Comparison of ENCODE assay signal across 20 mouse cellular contexts in the genomic region with DNA sequence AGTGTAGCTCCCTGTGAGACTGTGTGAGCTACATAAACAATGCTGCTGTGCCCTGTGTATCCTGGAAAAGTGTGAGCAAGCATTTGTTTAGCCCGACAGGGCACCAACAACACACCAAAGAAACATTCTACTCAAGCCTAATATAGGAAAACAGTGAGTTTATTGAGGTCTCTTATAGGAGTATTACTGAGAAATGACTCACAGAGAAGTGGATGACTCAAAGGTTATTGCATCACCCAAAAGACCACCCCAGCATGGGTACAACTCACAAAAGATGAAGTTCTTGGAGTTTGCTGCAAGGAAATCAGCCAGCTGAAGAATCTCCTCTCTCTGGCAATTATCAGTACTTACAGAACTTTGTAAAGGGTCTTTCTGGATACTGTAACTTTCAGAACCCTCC.
DNase-seq lines count a peak whose midpoint lies in the region; TF ChIP-seq lines count a peak whose summit lies in the region.
"Had no signal": no experiment of that assay in that cellular context is flagged by ENCODE, and none has a peak within 500 bp of the region (broad histone marks: within the 10 kb centered on the region; RNA-seq: fewer than 3 reads in every experiment).

No protein-coding gene starts in this region.

- H3K4me1 ChIP-seq in heart, adult 2 months (ENCODE audit: control insufficient read depth, insufficient read depth, low read length) = no peaks in the 10 kb centered on the region
- H3K4me1 ChIP-seq: embryonic facial prominence, embryonic 10.5 days; embryonic facial prominence, embryonic 12.5 days; forebrain, embryonic 13.5 days; forebrain, embryonic 15.5 days had no signal

- H3K4me3 ChIP-seq in heart, adult 2 months = no peak overlapping the region
- H3K4me3 ChIP-seq in C2C12 (ENCODE audit: insufficient read depth, poor library complexity, severe bottlenecking) (no peak overlapping the region), myocyte (no peak overlapping the region)
- H3K4me3 ChIP-seq in layer of hippocampus, adult 2 months = no peak overlapping the region
- H3K4me3 ChIP-seq: embryonic facial prominence, embryonic 10.5 days; embryonic facial prominence, embryonic 12.5 days; forebrain, embryonic 13.5 days; forebrain, embryonic 15.5 days had no signal

- no peaks in the 10 kb centered on the region for H3K36me3 ChIP-seq in heart, adult 2 months (ENCODE audit: control insufficient read depth, insufficient read depth, low read length)
- no peaks in the 10 kb centered on the region for H3K36me3 ChIP-seq in C2C12 (ENCODE audit: control insufficient read depth, insufficient read depth)
- H3K36me3 ChIP-seq in myocyte (ENCODE audit: control insufficient read depth, insufficient read depth) = no peaks in the 10 kb centered on the region
- H3K36me3 ChIP-seq: embryonic facial prominence, embryonic 10.5 days; embryonic facial prominence, embryonic 12.5 days; forebrain, embryonic 15.5 days had no signal

- intact Hi-C loops in heart, adult 2 months (cut with DNase I) = no loop called here

- peak; percentile 61 for DNase-seq in heart, adult 11 months
- DNase-seq in heart, adult 2 months = no peak
- no peak for DNase-seq in layer of hippocampus, adult 2 months (ENCODE audit: low spot score in 2 of 2)
- no peak for DNase-seq in spleen, postnatal 14 days (ENCODE audit: low spot score in 2 of 2)
- DNase-seq: adrenal gland, adult 2 months; adrenal gland, postnatal 14 days; adrenal gland, postnatal 36 days; B cell, adult 2 months; cerebellum, adult 11-12 months; cerebellum, adult 2 months; cerebellum, adult 9-10 months; cerebellum, postnatal 10 days; cerebellum, postnatal 25 days; forebrain, postnatal 0 days had no signal

- no peak overlapping the region for H3K27ac ChIP-seq in heart, adult 2 months
- H3K27ac ChIP-seq in layer of hippocampus, adult 2 months = no peak overlapping the region
- H3K27ac ChIP-seq: embryonic facial prominence, embryonic 10.5 days; embryonic facial prominence, embryonic 12.5 days; forebrain, embryonic 13.5 days; forebrain, embryonic 15.5 days had no signal

- H3K9ac ChIP-seq in heart, adult 2 months (ENCODE audit: low read depth, low read length) = no peak overlapping the region
- H3K9ac ChIP-seq: embryonic facial prominence, embryonic 12.5 days; forebrain, embryonic 13.5 days; forebrain, embryonic 15.5 days; forebrain, postnatal 0 days had no signal

- H3K27me3 ChIP-seq in heart, adult 2 months (ENCODE audit: control insufficient read depth, insufficient read depth, low read length) = no peaks in the 10 kb centered on the region
- no peaks in the 10 kb centered on the region for H3K27me3 ChIP-seq in C2C12 (ENCODE audit: control insufficient read depth, insufficient read depth, insufficient read length)
- no peaks in the 10 kb centered on the region for H3K27me3 ChIP-seq in myocyte (ENCODE audit: control insufficient read depth, insufficient read depth, insufficient read length)
- H3K27me3 ChIP-seq: embryonic facial prominence, embryonic 12.5 days; forebrain, embryonic 13.5 days; forebrain, embryonic 15.5 days had no signal

- H3K79me2 ChIP-seq in heart, adult 2 months (replicated peaks; ENCODE audit: control insufficient read depth, insufficient read depth, low read length) = no peaks in the 10 kb centered on the region
- H3K79me2 ChIP-seq in C2C12 (ENCODE audit: control insufficient read depth, insufficient read depth) (no peaks in the 10 kb centered on the region), myocyte (ENCODE audit: control insufficient read depth, insufficient read depth) (no peaks in the 10 kb centered on the region)

- TF ChIP-seq EP300 in heart, adult 2 months (IDR thresholded peaks at IDR 0.05; ENCODE audit: insufficient read depth, low read depth, low read length) = no peak

- H3ac ChIP-seq in C2C12 (ENCODE audit: control insufficient read depth, insufficient read length, low read depth) (no peak overlapping the region), myocyte (ENCODE audit: control insufficient read depth, insufficient read length) (no peak overlapping the region)

- WGBS in heart, adult 2 months = 68% methylated on average over 1 of the region's 1 CpGs

- TF ChIP-seq POLR2A in heart, adult 2 months (IDR thresholded peaks at IDR 0.05; ENCODE audit: insufficient read depth, low read depth, low read length) = no peak
- TF ChIP-seq POLR2A in myocyte (IDR thresholded peaks at IDR 0.05; ENCODE audit: insufficient read length, low read depth) = no peak

- no peaks in the 10 kb centered on the region for H3K79me3 ChIP-seq in C2C12 (ENCODE audit: low read depth)

- H3K4me2 ChIP-seq in myocyte (ENCODE audit: low read depth) = no peak overlapping the region
- H3K4me2 ChIP-seq: embryonic facial prominence, embryonic 12.5 days; forebrain, embryonic 13.5 days; forebrain, embryonic 15.5 days had no signal

- no peak for TF ChIP-seq CTCF in heart, adult 2 months (IDR thresholded peaks at IDR 0.05)
- no peak for TF ChIP-seq CTCF in C2C12 (IDR thresholded peaks at IDR 0.05; ENCODE audit: control insufficient read depth, insufficient read depth, insufficient read length)
- TF ChIP-seq CTCF in layer of hippocampus, adult 2 months (conservative IDR thresholded peaks at IDR 0.05) = no peak

TF ChIP-seq in C2C12, 6 proteins besides CTCF, POLR2A, EP300 and RAD21:
- TF ChIP-seq MYOD1 (IDR thresholded peaks at IDR 0.05; ENCODE audit: control insufficient read depth, insufficient read length, low read depth) (no peak), CEBPB (IDR thresholded peaks at IDR 0.05; ENCODE audit: low read depth) (peak; percentile 87)

TF ChIP-seq in myocyte, 11 proteins besides CTCF, POLR2A, EP300 and RAD21:
- TF ChIP-seq CEBPB (IDR thresholded peaks at IDR 0.05; ENCODE audit: insufficient read depth, poor library complexity, severe bottlenecking) (peak; percentile 76), TCF12 (IDR thresholded peaks at IDR 0.05; ENCODE audit: insufficient read depth, poor library complexity, severe bottlenecking) (no peak)
